Mouse (Mus musculus) kidney, adult 11 months (tissue): ENCODE results near the gene Cenph.
"Not testable (repeated sequence)": the region's sequence is repeated elsewhere in the genome, so short reads cannot be mapped to it uniquely, and the experiment has no call there.

Experiments
- DNase-seq: peaks from one replicate; pipeline ENCODE4 v3.0.0; 2022

The Cenph gene

GRCm38 (mm10) chr13:100744036-100744744 is 31.5 kb downstream of the Cenph start, which contains the start of gene Mrps36:
Mrps36 (minus strand) TSS chr13:100744659.
- peak; percentile 96 for DNase-seq

GRCm38 (mm10) chr13:100743346-100744035 is 32.2 kb downstream of the Cenph start:
- DNase-seq = peak; percentile 40

- DNase-seq = peak; percentile 14
These were observed 32.9 kb downstream of the Cenph start for GRCm38 (mm10) chr13:100742831-100743230.

GRCm38 (mm10) chr13:100732756-100733155 is 42.9 kb downstream of the Cenph start:
- DNase-seq = no peak

- DNase-seq = not testable (repeated sequence)
These were observed 44.1 kb downstream of the Cenph start for GRCm38 (mm10) chr13:100731462-100732046.

GRCm38 (mm10) chr13:100730861-100731176 is 44.9 kb downstream of the Cenph start, which contains the start of gene Cdk7:
Cdk7 (minus strand) TSS chr13:100730939.
- DNase-seq = peak; percentile 93

GRCm38 (mm10) chr13:100730153-100730860 is 45.4 kb downstream of the Cenph start:
- no peak for DNase-seq

- not testable (repeated sequence) for DNase-seq
These were observed 47.2 kb downstream of the Cenph start for GRCm38 (mm10) chr13:100728530-100728929.

GRCm38 (mm10) chr13:100728086-100728485 is 47.6 kb downstream of the Cenph start:
- no peak for DNase-seq

GRCm38 (mm10) chr13:100725194-100725593 is 50.5 kb downstream of the Cenph start:
- no peak for DNase-seq

GRCm38 (mm10) chr13:100724051-100724754 is 51.5 kb downstream of the Cenph start:
- DNase-seq = no peak

- no peak for DNase-seq
These were observed 54.0 kb downstream of the Cenph start for GRCm38 (mm10) chr13:100721656-100722055.

GRCm38 (mm10) chr13:100715467-100715866 is 60.2 kb downstream of the Cenph start:
- DNase-seq = no peak
